Mouse (Mus musculus) megakaryocyte, embryonic 14.5 days (primary cell): Measurements from ENCODE around the gene Egr4. TPM values are rescaled to one million over a fixed set of nuclear protein-coding genes. Genes with fewer than 3 reads are reported as not detected.

Source experiments
- H3K27me3 ChIP-seq: replicated peaks from 2 replicates; pipeline ENCODE3; 2012; ENCODE audit warnings: inconsistent platforms
- H3K36me3 ChIP-seq: replicated peaks from 2 replicates; pipeline ENCODE3; 2012; ENCODE audit warnings: low read length, inconsistent platforms, mixed read lengths
- H3K4me1 ChIP-seq: 2 replicates; pipeline ENCODE4 v1.6.1; 2012; ENCODE audit warnings: inconsistent platforms
- H3K4me3 ChIP-seq: replicated peaks from 2 replicates; pipeline ENCODE3; 2012; ENCODE audit warnings: moderate library complexity, mild to moderate bottlenecking, inconsistent platforms
- H3K9me3 ChIP-seq: 2 replicates; pipeline ENCODE4 v1.6.1; 2012; ENCODE audit warnings: inconsistent platforms
- FLI1 ChIP-seq: IDR thresholded peaks from 2 replicates; pipeline ENCODE4 v1.6.1; 2012; ENCODE audit warnings: low read length, inconsistent platforms, mixed read lengths
- GATA1 ChIP-seq: IDR thresholded peaks from 3 replicates; pipeline ENCODE4 v1.6.1; 2012; ENCODE audit warnings: mixed read lengths, low read length, inconsistent platforms, borderline replicate concordance
- polyA plus RNA-seq: library from polyadenylated mRNA; stranded (reverse); fragments of >175 nt; gene quantifications from 2 replicates; pipeline ENCODE4 v1.2.3, GENCODE M21; 2012; ENCODE audit warnings: low replicate concordance; ENCODE audit not compliant: insufficient read depth

The Egr4 gene
- polyA plus RNA-seq, 1 experiment = 0.12 TPM

- peaks cover 62% of the 10 kb centered on the region for H3K27me3 ChIP-seq
- H3K36me3 ChIP-seq = no peaks in the 10 kb centered on the region
- peaks cover 11% of the 10 kb centered on the region for H3K4me1 ChIP-seq
- TF ChIP-seq FLI1 = no peak
- no peak for TF ChIP-seq GATA1
- no peaks in the 10 kb centered on the region for H3K9me3 ChIP-seq
- no peak overlapping the region for H3K4me3 ChIP-seq
These were observed 13.0 kb downstream of the Egr4 start for GRCm38 (mm10) chr6:85500416-85500815.

GRCm38 (mm10) chr6:85498147-85498546 lies 15.2 kb downstream of the Egr4 start:
- Histone ChIP-seq H3K4me3 (no peak overlapping the region), H3K27me3 (peaks cover 48% of the 10 kb centered on the region), H3K4me1 (peaks cover 11% of the 10 kb centered on the region), H3K36me3 (no peaks in the 10 kb centered on the region), H3K9me3 (peaks cover 8% of the 10 kb centered on the region)
- TF ChIP-seq GATA1 = no peak
- TF ChIP-seq FLI1 = no peak

DNA sequence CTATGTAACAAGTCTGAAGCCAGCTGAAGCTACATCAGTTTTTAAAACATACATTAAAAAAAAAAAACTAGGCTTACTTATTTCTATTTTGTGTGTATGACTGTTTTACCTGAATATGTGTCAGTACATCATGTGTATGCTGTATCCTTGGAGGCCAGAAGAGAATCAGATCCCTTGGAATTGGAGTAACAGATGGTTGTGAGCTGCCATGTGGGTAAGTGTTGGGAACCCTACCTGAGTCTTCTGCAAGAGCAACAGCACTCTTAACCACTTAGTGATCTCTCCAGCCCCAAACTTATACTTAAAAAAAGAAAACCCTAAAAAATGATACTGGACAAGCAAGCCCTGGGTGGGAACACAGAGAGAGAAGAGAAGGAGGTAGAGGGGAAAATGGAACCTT lies 16.4 kb downstream of the Egr4 start:
- H3K27me3 ChIP-seq = peaks cover 36% of the 10 kb centered on the region
- TF ChIP-seq GATA1 = no peak
- TF ChIP-seq FLI1 = no peak

GRCm38 (mm10) chr6:85491606-85492005 lies 21.8 kb downstream of the Egr4 start:
- TF ChIP-seq GATA1 (no peak), FLI1 (no peak)
- no peak overlapping the region for H3K4me3 ChIP-seq

More for the DNA sequence above, 16.4 kb downstream of the Egr4 start:
- H3K36me3 ChIP-seq = no peaks in the 10 kb centered on the region
- peaks cover 1% of the 10 kb centered on the region; the same call in 1 of the 2 replicates for H3K4me1 ChIP-seq
- H3K9me3 ChIP-seq = peaks cover 10% of the 10 kb centered on the region
- no peak overlapping the region for H3K4me3 ChIP-seq

DNA sequence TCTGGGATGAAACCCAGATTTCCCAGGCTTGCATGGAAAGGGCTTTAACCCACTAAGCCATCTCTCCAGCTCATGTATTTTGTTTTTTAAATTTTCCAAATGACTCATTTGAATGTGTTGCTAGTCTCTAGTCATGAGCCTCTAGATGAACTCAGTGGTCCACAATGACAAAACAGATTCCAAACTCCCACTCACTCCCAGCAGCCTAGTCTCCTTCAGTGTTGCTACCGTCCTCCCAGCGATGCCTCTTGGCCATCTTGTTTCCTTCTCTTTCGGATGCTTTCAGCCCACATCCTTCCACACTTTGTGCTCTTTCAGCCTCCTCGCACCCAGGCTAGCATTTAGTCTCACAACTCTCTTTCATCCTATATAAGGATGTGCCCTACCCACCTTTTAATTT lies 23.1 kb downstream of the Egr4 start:
- H3K4me1 ChIP-seq = 0 out of 2 replicates have a peak, but pooled peaks cover 3% of the 10 kb centered on the region
- TF ChIP-seq FLI1 = no peak
- no peak for TF ChIP-seq GATA1
- peaks cover 24% of the 10 kb centered on the region for H3K9me3 ChIP-seq
- no peak overlapping the region for H3K4me3 ChIP-seq
- no peaks in the 10 kb centered on the region for H3K36me3 ChIP-seq
- peaks cover 53% of the 10 kb centered on the region for H3K27me3 ChIP-seq

More at GRCm38 (mm10) chr6:85491606-85492005, 21.8 kb downstream of the Egr4 start:
- Histone ChIP-seq H3K36me3 (no peaks in the 10 kb centered on the region), H3K27me3 (peaks cover 43% of the 10 kb centered on the region), H3K4me1 (0 out of 2 replicates have a peak, but pooled peaks cover 3% of the 10 kb centered on the region), H3K9me3 (peaks cover 19% of the 10 kb centered on the region)

DNA sequence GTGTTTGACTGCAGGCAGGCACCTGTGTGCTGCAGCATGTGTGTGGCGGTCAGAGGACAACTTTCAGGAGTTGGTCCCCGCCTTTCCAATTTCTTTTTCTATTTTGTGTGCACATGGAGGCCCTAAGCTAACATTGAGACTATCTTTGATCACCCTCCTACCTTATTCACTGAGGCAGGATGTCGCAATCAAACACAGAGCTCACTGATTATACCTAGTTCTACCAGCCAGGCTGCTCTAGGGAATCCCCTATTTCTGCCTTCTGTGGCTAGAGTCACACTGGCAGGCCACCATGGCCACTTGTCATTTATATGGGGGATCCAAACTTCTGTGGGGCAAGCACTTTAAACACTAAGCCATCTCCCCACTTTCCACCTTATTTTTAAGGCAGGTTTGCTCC lies 23.7 kb downstream of the Egr4 start:
- peaks cover 58% of the 10 kb centered on the region for H3K27me3 ChIP-seq
- no peak for TF ChIP-seq FLI1
- TF ChIP-seq GATA1 = no peak
- H3K9me3 ChIP-seq = peaks cover 24% of the 10 kb centered on the region
- H3K36me3 ChIP-seq = no peaks in the 10 kb centered on the region
- no peak overlapping the region for H3K4me3 ChIP-seq
- H3K4me1 ChIP-seq = 0 out of 2 replicates have a peak, but pooled peaks cover 3% of the 10 kb centered on the region

DNA sequence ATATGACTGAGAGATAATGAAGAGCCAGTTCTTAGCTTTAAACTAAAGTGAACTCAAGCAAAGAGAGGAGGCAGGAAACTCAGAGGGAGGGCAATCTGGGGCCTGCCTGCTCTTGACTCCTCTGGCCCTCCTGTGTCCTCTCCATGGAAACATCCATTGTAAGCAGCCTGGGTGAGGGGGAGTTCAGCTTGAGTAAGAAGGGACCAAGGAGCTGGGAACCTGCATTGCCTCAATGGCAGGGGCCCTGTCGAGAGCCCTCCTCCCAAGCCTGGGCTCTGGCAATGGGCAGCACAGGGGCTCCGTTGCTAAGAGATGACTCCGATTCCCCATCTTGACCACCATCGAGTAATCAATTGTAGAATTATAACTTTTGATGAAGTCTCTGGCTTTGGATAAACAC lies 24.9 kb downstream of the Egr4 start:
- no peak for TF ChIP-seq FLI1
- TF ChIP-seq GATA1 = no peak
- Histone ChIP-seq H3K36me3 (no peaks in the 10 kb centered on the region), H3K4me1 (peaks cover 8% of the 10 kb centered on the region; the same call in 1 of the 2 replicates)

GRCm38 (mm10) chr6:85485738-85486137 lies 27.7 kb downstream of the Egr4 start:
- H3K27me3 ChIP-seq = peaks cover 83% of the 10 kb centered on the region
- H3K4me1 ChIP-seq = peaks cover 8% of the 10 kb centered on the region; the same call in 1 of the 2 replicates
- TF ChIP-seq FLI1 = no peak
- no peak for TF ChIP-seq GATA1

More for the DNA sequence above, 24.9 kb downstream of the Egr4 start:
- Histone ChIP-seq H3K27me3 (peaks cover 63% of the 10 kb centered on the region), H3K9me3 (peaks cover 29% of the 10 kb centered on the region), H3K4me3 (no peak overlapping the region)

GRCm38 (mm10) chr6:85483843-85484721 lies 29.3 kb downstream of the Egr4 start:
- no peaks in the 10 kb centered on the region for H3K36me3 ChIP-seq
- peaks cover 5% of the 10 kb centered on the region; the same call in 1 of the 2 replicates for H3K4me1 ChIP-seq
- peaks cover 42% of the 10 kb centered on the region for H3K9me3 ChIP-seq
- H3K27me3 ChIP-seq = peaks cover 89% of the 10 kb centered on the region
- no peak for TF ChIP-seq GATA1
- TF ChIP-seq FLI1 = no peak
- no peak overlapping the region for H3K4me3 ChIP-seq

More at GRCm38 (mm10) chr6:85485738-85486137, 27.7 kb downstream of the Egr4 start:
- Histone ChIP-seq H3K4me3 (no peak overlapping the region), H3K36me3 (no peaks in the 10 kb centered on the region), H3K9me3 (peaks cover 42% of the 10 kb centered on the region)

GRCm38 (mm10) chr6:85480685-85481084 lies 32.7 kb downstream of the Egr4 start:
- Histone ChIP-seq H3K9me3 (peaks cover 29% of the 10 kb centered on the region), H3K4me3 (no peak overlapping the region), H3K27me3 (peaks cover 85% of the 10 kb centered on the region), H3K36me3 (no peaks in the 10 kb centered on the region), H3K4me1 (peaks cover 12% of the 10 kb centered on the region; the same call in 1 of the 2 replicates)
- TF ChIP-seq GATA1 = no peak
- TF ChIP-seq FLI1 = no peak
